Mouse (Mus musculus) MEL (cell line): ENCODE results near the gene Gsap. TPM values are rescaled to one million over a fixed set of nuclear protein-coding genes. Genes with fewer than 3 reads are reported as not detected.
A peak's percentile ranks its signal among the peaks of the same experiment; 100 is the strongest.
"Not testable (repeated sequence)": the region's sequence is repeated elsewhere in the genome, so short reads cannot be mapped to it uniquely, and the experiment has no call there.

Experiments used
- DNase-seq: peaks from one replicate; pipeline ENCODE4 v3.0.0; 2011; ENCODE audit warnings: low read depth, low spot score
- H3K27ac ChIP-seq: 2 replicates; pipeline ENCODE4 v1.5.1; 2012; ENCODE audit warnings: low read depth, mild to moderate bottlenecking, control low read depth, low read length, moderate library complexity; ENCODE audit not compliant: control insufficient read depth
- H3K27me3 ChIP-seq, 2 experiments: fragments of 150-350 bp in 1 of 2; sonication (generic) in 1 of 2; 2 replicates each; pipeline ENCODE4 v1.6.1; 2012; ENCODE audit warnings: low read length in 2 of 2, mild to moderate bottlenecking in 2 of 2, improper control_type of control experiment in 1 of 2, moderate library complexity in 1 of 2; ENCODE audit not compliant: insufficient read depth in 2 of 2, control insufficient read depth in 1 of 2
- H3K36me3 ChIP-seq, 2 experiments: 2 replicates each; pipeline ENCODE4 v1.6.1; 2012 to 2014; ENCODE audit warnings: low read length in 2 of 2, improper control_type of control experiment in 1 of 2, inconsistent platforms in 1 of 2, mild to moderate bottlenecking in 1 of 2; ENCODE audit not compliant: insufficient read depth in 2 of 2, control insufficient read depth in 1 of 2
- H3K4me1 ChIP-seq, 2 experiments: fragments of 150-350 bp in 1 of 2; sonication (generic) in 1 of 2; 2 replicates each; pipeline ENCODE4 v1.6.1; 2012; ENCODE audit warnings: low read length in 2 of 2, improper control_type of control experiment in 1 of 2, mild to moderate bottlenecking in 1 of 2; ENCODE audit not compliant: insufficient read depth in 2 of 2, control insufficient read depth in 1 of 2
- H3K4me3 ChIP-seq, 2 experiments: fragments of 150-350 bp in 1 of 2; sonication (generic) in 1 of 2; 2 replicates each; pipeline ENCODE4 v1.5.1; 2012; ENCODE audit warnings: low read depth in 2 of 2, low read length in 2 of 2, mild to moderate bottlenecking in 2 of 2, moderate library complexity in 2 of 2, control low read depth in 1 of 2, improper control_type of control experiment in 1 of 2; ENCODE audit not compliant: control insufficient read depth in 1 of 2, insufficient read depth in 1 of 2
- H3K79me2 ChIP-seq: 2 replicates; pipeline ENCODE4 v1.6.1; 2012; ENCODE audit warnings: mild to moderate bottlenecking, low read length, moderate library complexity; ENCODE audit not compliant: control insufficient read depth, poor library complexity, insufficient read depth
- H3K9ac ChIP-seq: 2 replicates; pipeline ENCODE4 v1.6.1; 2012; ENCODE audit warnings: low read depth, mild to moderate bottlenecking, control low read depth, low read length, moderate library complexity; ENCODE audit not compliant: control insufficient read depth, poor library complexity, severe bottlenecking
- H3K9me3 ChIP-seq: fragments of 150-350 bp; sonication (generic); replicated peaks from 2 replicates; pipeline ENCODE4 v1.6.1; 2012; ENCODE audit warnings: mild to moderate bottlenecking, low read length, improper control_type of control experiment, moderate library complexity; ENCODE audit not compliant: insufficient read depth
- CHD1 ChIP-seq: IDR thresholded peaks from 2 replicates; pipeline ENCODE4 v1.6.1; 2012; ENCODE audit warnings: low read depth, mild to moderate bottlenecking, inconsistent platforms, low read length, improper control_type of control experiment
- CHD2 ChIP-seq: IDR thresholded peaks from 2 replicates; pipeline ENCODE4 v1.6.1; 2011; ENCODE audit warnings: low read length, improper control_type of control experiment
- CTCF ChIP-seq, 3 experiments: IDR thresholded peaks in 2 of 3; conservative IDR thresholded peaks in 1 of 3; 2 replicates each; pipeline ENCODE4 v1.5.1; 2011 to 2012; ENCODE audit warnings: low read length in 3 of 3, low read depth in 2 of 3, mild to moderate bottlenecking in 2 of 3, improper control_type of control experiment in 1 of 3, inconsistent platforms in 1 of 3, mixed read lengths in 1 of 3, moderate library complexity in 1 of 3; ENCODE audit not compliant: control insufficient read depth in 1 of 3, insufficient read depth in 1 of 3, poor library complexity in 1 of 3, severe bottlenecking in 1 of 3
- EP300 ChIP-seq, 2 experiments: IDR thresholded peaks; 2 replicates each; pipeline ENCODE4 v1.6.1; 2011; ENCODE audit warnings: improper control_type of control experiment in 2 of 2, low read length in 2 of 2, low read depth in 1 of 2, mild to moderate bottlenecking in 1 of 2
- JUND ChIP-seq: IDR thresholded peaks from 2 replicates; pipeline ENCODE4 v1.6.1; 2011; ENCODE audit warnings: low read depth, mild to moderate bottlenecking, improper control_type of control experiment, low read length
- MAZ ChIP-seq: IDR thresholded peaks from 2 replicates; pipeline ENCODE4 v1.6.1; 2012; ENCODE audit warnings: low read depth, mild to moderate bottlenecking, inconsistent platforms, low read length, improper control_type of control experiment
- MEF2A ChIP-seq: IDR thresholded peaks from 2 replicates; pipeline ENCODE4 v1.6.1; 2014; ENCODE audit warnings: low read depth, mild to moderate bottlenecking, inconsistent platforms, low read length, improper control_type of control experiment; ENCODE audit not compliant: poor library complexity, insufficient replicate concordance, severe bottlenecking; ENCODE audit errors: extremely low read depth
- RAD21 ChIP-seq: IDR thresholded peaks from 2 replicates; pipeline ENCODE4 v1.6.1; 2011; ENCODE audit warnings: mild to moderate bottlenecking, low read depth, low read length, improper control_type of control experiment
- SMC3 ChIP-seq: IDR thresholded peaks from 2 replicates; pipeline ENCODE4 v1.6.1; 2011; ENCODE audit warnings: low read depth, low read length, improper control_type of control experiment
- TAL1 ChIP-seq: IDR thresholded peaks from 2 replicates; pipeline ENCODE4 v1.6.1; 2012; ENCODE audit warnings: mild to moderate bottlenecking, inconsistent platforms, low read length, moderate library complexity, mixed read lengths
- UBTF ChIP-seq: IDR thresholded peaks from 2 replicates; pipeline ENCODE4 v1.6.1; 2012; ENCODE audit warnings: low read depth, mild to moderate bottlenecking, inconsistent platforms, low read length, improper control_type of control experiment, moderate library complexity, borderline replicate concordance; ENCODE audit not compliant: insufficient read depth
- ZC3H11A ChIP-seq: IDR thresholded peaks from 2 replicates; pipeline ENCODE4 v1.6.1; 2012; ENCODE audit warnings: low read depth, mild to moderate bottlenecking, inconsistent platforms, low read length, improper control_type of control experiment
- ZMIZ1 ChIP-seq: IDR thresholded peaks from 2 replicates; pipeline ENCODE4 v1.6.1; 2012; ENCODE audit warnings: low read depth, mild to moderate bottlenecking, inconsistent platforms, low read length, improper control_type of control experiment, moderate library complexity
- ZNF384 ChIP-seq: IDR thresholded peaks from 2 replicates; pipeline ENCODE4 v1.6.1; 2012; ENCODE audit warnings: low read depth, mild to moderate bottlenecking, inconsistent platforms, low read length, improper control_type of control experiment
- polyA plus RNA-seq, 2 experiments: library from polyadenylated mRNA; stranded (reverse) in 1 of 2; unstranded in 1 of 2; fragments of >175 nt in 1 of 2; fragments of >200 nt in 1 of 2; gene quantifications; 2 replicates each; pipeline versions ENCODE4 v1.2.1 to v1.2.4; 2012; ENCODE audit warnings: low replicate concordance in 2 of 2, low read depth in 1 of 2; ENCODE audit not compliant: insufficient read length in 2 of 2, insufficient read depth in 1 of 2, missing spikeins in 1 of 2
- total RNA-seq: library from RNA; depleted of rRNA; stranded (reverse); fragments of 300-350 nt; gene quantifications from 2 replicates; pipeline ENCODE4 v1.2.3, GENCODE M21; 2012

The Gsap gene
- total and polyA plus RNA-seq, 3 experiments, result 0.19 to 0.22 TPM; not detected in 1

DNA sequence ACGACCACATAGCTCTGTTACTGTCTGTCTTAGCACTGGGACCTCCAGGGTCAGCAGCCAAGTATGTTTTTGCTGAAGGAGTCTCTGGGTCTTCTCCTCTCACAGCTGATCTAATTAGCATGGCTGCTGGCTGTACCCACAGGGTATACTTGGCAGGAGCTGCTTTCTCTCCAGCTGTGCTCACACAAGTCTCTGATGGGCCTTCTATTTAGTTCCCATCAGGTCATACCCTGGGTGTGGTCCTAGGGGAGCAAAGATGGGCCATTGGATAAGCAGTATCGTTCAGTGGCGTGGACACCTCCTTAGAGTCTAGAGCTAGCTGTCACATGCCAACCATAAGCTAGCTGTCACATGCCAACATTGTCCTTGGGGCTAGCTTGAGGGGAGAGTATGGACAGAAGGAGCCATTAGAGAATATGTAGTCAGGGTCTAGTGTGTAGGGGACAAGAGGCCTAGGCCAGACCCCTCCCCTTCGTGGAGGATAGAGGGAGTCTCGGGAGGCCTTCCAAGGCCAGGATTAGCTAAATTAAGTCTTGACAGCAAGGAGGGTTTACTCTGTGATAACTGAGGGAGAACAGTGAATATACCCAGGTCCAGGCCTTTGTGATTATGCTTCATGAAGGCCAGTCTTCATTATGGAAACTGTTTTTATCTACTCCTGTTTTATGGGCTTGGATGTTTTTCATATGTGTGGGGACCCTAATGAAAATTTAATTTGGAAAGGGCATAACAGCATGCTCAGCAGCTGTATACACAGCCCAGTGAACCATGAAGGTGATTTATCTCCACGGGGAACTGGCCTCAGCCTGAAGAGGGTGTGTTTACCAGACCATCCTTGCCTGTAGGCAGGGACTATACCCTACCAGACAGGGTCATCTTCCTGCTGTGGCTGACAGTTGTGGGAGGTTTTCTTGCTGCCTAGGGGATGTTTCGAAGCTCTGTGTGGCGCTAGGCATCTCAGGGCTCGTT lies 85.6 kb downstream of the Gsap start (continued):
- TF ChIP-seq CHD1, result no peak

DNA sequence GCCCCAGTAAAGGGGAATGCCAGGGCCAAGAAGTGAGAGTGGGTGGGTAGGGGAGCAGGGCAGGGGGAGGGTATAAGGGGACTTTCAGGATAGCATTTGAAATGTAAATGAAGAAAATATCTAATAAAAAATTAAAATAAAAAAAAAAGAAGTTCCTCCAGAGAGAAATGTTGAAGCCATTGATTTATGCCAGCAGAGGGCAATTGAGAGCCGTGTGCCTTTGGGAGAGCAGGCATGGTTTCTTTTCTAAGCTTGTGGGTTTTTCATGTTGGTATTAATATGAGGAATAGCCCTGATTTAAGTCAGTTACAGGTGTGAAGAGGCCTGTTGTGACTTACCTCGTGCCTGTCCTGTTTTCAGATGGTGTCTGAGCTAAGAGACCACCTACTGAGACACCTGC lies 91.6 kb downstream of the Gsap start:
- H3K79me2 ChIP-seq, H3K9me3 ChIP-seq, H3K4me1 ChIP-seq, H3K27me3 ChIP-seq, H3K36me3 ChIP-seq, H3K4me3 ChIP-seq: not testable (repeated sequence)
- TF ChIP-seq ZNF384 (peak; percentile 63; the same call in 1 of the 2 replicates), RAD21 (peak; percentile 75), SMC3 (peak; percentile 83), CTCF (IDR thresholded peaks at IDR 0.05 in 2 of 3, conservative IDR thresholded peaks at IDR 0.05 in 1 of 3; ENCODE audit: control insufficient read depth in 1 of 3, insufficient read depth in 1 of 3, low read depth in 2 of 3, low read length in 3 of 3, poor library complexity in 1 of 3, severe bottlenecking in 1 of 3) (peak; percentile 16 to 59 (median 44); a peak in 5 of 6 replicates), ZC3H11A (peak; percentile 79)
- TF ChIP-seq, all 39 proteins: peak for 5; not testable (repeated sequence) for 34
- DNase-seq, result peak; percentile 41
- H3K27ac ChIP-seq, H3K9ac ChIP-seq: not testable (repeated sequence)

DNA sequence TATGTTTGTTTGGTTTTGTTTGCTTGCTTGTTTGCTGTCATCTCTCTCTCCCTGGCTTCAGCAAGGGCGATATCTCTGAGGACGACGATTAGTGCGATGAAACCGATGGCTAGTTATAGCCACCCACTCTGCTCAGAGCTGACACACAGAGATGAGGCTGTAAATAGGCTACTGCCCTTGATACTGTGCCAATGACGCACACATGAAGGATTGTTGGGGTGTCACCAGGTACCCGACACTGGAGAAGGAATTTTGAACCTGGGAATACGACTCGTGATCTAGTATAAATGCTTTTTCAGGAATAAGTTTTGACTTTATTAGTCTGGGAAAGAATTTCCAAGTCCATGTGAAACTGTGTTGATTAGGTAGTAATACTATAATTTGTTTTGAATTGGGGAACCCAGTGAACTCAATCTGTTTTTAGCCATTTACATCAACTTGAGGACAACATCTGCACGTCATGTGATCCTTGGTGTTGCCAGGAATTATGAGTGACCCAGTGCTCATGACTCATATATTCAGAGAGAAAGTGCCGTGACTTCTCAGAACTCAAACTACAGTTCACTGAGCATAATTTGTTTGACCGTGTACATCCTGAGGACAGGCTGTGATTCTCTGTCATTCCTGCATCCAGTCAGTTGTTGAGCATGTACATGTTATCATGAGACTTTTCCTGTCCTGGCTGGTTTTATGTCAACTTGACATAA lies 97.5 kb downstream of the Gsap start:
- H3K9me3 ChIP-seq, result no peaks in the 10 kb centered on the region
- TF ChIP-seq MAZ, result no peak
- no peak for TF ChIP-seq JUND
- TF ChIP-seq CHD2, result no peak
- TF ChIP-seq SMC3, result no peak
- no peak for TF ChIP-seq RAD21
- TF ChIP-seq ZMIZ1, result no peak
- no peak for TF ChIP-seq UBTF
- no peak for TF ChIP-seq TAL1
- no peak for TF ChIP-seq EP300 (IDR thresholded peaks at IDR 0.05; ENCODE audit: low read depth in 1 of 2, low read length in 2 of 2)
- TF ChIP-seq CTCF (IDR thresholded peaks at IDR 0.05 in 2 of 3, conservative IDR thresholded peaks at IDR 0.05 in 1 of 3; ENCODE audit: control insufficient read depth in 1 of 3, insufficient read depth in 1 of 3, low read depth in 2 of 3, low read length in 3 of 3, poor library complexity in 1 of 3, severe bottlenecking in 1 of 3), result no peak
- TF ChIP-seq CHD1, result no peak
- TF ChIP-seq MEF2A, result no peak
- no peaks in the 10 kb centered on the region for H3K36me3 ChIP-seq
- no peak overlapping the region for H3K4me3 ChIP-seq
- no peak for DNase-seq
- no peak overlapping the region for H3K27ac ChIP-seq
- H3K9ac ChIP-seq, result no peak overlapping the region
- H3K27me3 ChIP-seq, result peaks cover 0 to 9% of the 10 kb centered on the region in 2 experiments; a peak in 2 of 4 replicates
- peaks cover 0 to 1% of the 10 kb centered on the region in 2 experiments; a peak in 1 of 4 replicates for H3K4me1 ChIP-seq
- H3K79me2 ChIP-seq, result no peaks in the 10 kb centered on the region
